Mouse (Mus musculus) neural tube, embryonic 13.5 days (tissue): ENCODE data around the gene Vezt. TPM values are rescaled to one million over a fixed set of nuclear protein-coding genes. Genes with fewer than 3 reads are reported as not detected.

ENCODE experiments used
- ATAC-seq: fragments of 200-750 bp; cut with Nextera tagmentation; 2 replicates; pipeline ENCODE4 v1.8.0; 2017; ENCODE audit warnings: low read depth, mild to moderate bottlenecking, moderate TSS enrichment, moderate library complexity
- H3K27ac ChIP-seq: fragments of 300-500 bp; sonication (generic); replicated peaks from 2 replicates; pipeline ENCODE4 v1.5.1; 2015; ENCODE audit warnings: moderate library complexity, mild to moderate bottlenecking, inconsistent platforms
- H3K27me3 ChIP-seq: fragments of 300-500 bp; sonication (generic); 2 replicates; pipeline ENCODE4 v1.6.1; 2015; ENCODE audit warnings: mild to moderate bottlenecking, inconsistent platforms
- H3K36me3 ChIP-seq: fragments of 300-500 bp; sonication (generic); 2 replicates; pipeline ENCODE4 v1.6.1; 2015; ENCODE audit warnings: mild to moderate bottlenecking, inconsistent platforms
- H3K4me1 ChIP-seq: fragments of 300-500 bp; sonication (generic); replicated peaks from 2 replicates; pipeline ENCODE4 v1.6.1; 2015; ENCODE audit warnings: inconsistent platforms
- H3K4me2 ChIP-seq: fragments of 300-500 bp; sonication (generic); 2 replicates; pipeline ENCODE4 v1.6.1; 2015; ENCODE audit warnings: inconsistent platforms, mild to moderate bottlenecking, moderate library complexity
- H3K4me3 ChIP-seq: fragments of 300-500 bp; sonication (generic); 2 replicates; pipeline ENCODE4 v1.5.1; 2015; ENCODE audit warnings: mild to moderate bottlenecking, inconsistent platforms
- H3K9ac ChIP-seq: fragments of 300-500 bp; sonication (generic); 2 replicates; pipeline ENCODE4 v1.6.1; 2015; ENCODE audit warnings: moderate library complexity, mild to moderate bottlenecking, inconsistent platforms
- H3K9me3 ChIP-seq: fragments of 300-500 bp; sonication (generic); 2 replicates; pipeline ENCODE4 v1.6.1; 2016; ENCODE audit warnings: inconsistent platforms
- WGBS: fragments of 180-500 bp; shearing (Covaris S2); methylation state at CpG from one replicate; pipeline ENCODE4 v1.1.7; 2015; 5-methylcytosine and 5-hydroxymethylcytosine counted together
- polyA plus RNA-seq: library from polyadenylated mRNA; unstranded; fragments of >200 nt; fragmentation: Nextera tagmentation; extraction: Ambion mirVana; gene quantifications from 2 replicates; pipeline ENCODE4 v1.2.1, GENCODE M21; 2015

Gene Vezt
- polyA plus RNA-seq, 1 experiment from 2014 or later = 49.9 TPM

- H3K9me3 ChIP-seq = no peaks in the 10 kb centered on the region
- H3K27me3 ChIP-seq = no peaks in the 10 kb centered on the region
- whole genome bisulfite sequencing = 93% methylated on average over 8 of the region's 8 CpGs
- 0 out of 2 replicates have a peak, but pooled peaks cover 12% of the 10 kb centered on the region for H3K4me1 ChIP-seq
- H3K27ac ChIP-seq = no peak overlapping the region
- no peak overlapping the region for H3K9ac ChIP-seq
- H3K36me3 ChIP-seq = no peaks in the 10 kb centered on the region
- H3K4me2 ChIP-seq = no peak overlapping the region
- no peak for ATAC-seq
- H3K4me3 ChIP-seq = no peak overlapping the region
Measured at GRCm38 (mm10) chr10:94059618-94060055, 24.0 kb upstream of the Vezt start.

DNA sequence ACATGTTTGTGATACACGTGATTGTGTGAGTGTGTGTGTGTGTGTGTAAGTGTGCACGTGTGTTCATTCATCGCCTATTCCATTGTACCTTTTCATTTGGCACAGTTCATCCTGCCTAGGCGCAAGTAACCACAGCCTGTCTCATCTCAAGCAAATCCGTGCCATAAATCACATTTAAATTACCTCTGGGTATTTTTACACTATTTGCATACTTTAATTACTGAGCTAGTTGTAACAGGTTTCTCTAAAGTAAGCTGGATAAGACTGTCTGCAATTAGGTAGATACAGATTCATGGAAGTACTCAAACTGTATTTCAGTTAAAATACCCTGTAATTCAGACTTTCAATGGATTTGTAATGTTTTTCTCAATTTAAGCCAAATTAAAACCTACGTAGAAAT lies 20.9 kb upstream of the Vezt start:
- Histone ChIP-seq H3K4me2 (no peak overlapping the region), H3K27me3 (no peaks in the 10 kb centered on the region), H3K9ac (no peak overlapping the region), H3K36me3 (no peaks in the 10 kb centered on the region), H3K27ac (no peak overlapping the region), H3K9me3 (no peaks in the 10 kb centered on the region), H3K4me3 (no peak overlapping the region), H3K4me1 (0 out of 2 replicates have a peak, but pooled peaks cover 12% of the 10 kb centered on the region)
- ATAC-seq = no peak
- WGBS = 78% methylated on average over 6 of the region's 6 CpGs

GRCm38 (mm10) chr10:94050736-94051135 lies 15.1 kb upstream of the Vezt start:
- WGBS = 86% methylated on average over 5 of the region's 5 CpGs
- no peaks in the 10 kb centered on the region for H3K27me3 ChIP-seq
- no peak overlapping the region for H3K4me2 ChIP-seq
- no peak for ATAC-seq
- H3K4me3 ChIP-seq = no peak overlapping the region
- H3K4me1 ChIP-seq = peaks cover 7% of the 10 kb centered on the region; the same call in 1 of the 2 replicates
- H3K9ac ChIP-seq = no peak overlapping the region
- H3K9me3 ChIP-seq = no peaks in the 10 kb centered on the region
- peaks cover 4% of the 10 kb centered on the region for H3K36me3 ChIP-seq
- no peak overlapping the region for H3K27ac ChIP-seq

DNA sequence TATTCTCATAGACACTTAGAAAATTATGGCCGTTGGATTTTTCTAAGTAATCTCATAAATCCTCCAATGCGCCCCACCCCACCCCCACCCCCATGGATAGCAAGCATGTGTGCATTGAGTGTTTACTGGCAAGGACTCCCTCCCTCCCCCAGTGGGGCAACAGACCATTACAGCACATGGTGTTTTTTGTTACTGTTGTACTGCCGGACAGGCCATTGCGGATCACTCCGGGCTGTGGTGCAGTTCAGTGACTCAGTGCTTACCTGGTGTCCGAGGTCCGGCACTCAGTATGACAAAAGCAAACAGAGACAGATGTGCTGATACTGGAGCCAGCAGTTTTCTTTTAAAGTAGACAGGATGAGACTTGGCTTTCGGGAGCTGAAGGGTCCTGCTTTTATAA lies 13.5 kb upstream of the Vezt start:
- no peaks in the 10 kb centered on the region for H3K9me3 ChIP-seq
- no peak for ATAC-seq
- peaks cover 19% of the 10 kb centered on the region for H3K36me3 ChIP-seq
- WGBS = 80% methylated on average over 8 of the region's 8 CpGs
- H3K4me3 ChIP-seq = no peak overlapping the region
- H3K9ac ChIP-seq = no peak overlapping the region
- no peak overlapping the region for H3K4me2 ChIP-seq
- H3K27ac ChIP-seq = no peak overlapping the region
- H3K4me1 ChIP-seq = peaks cover 7% of the 10 kb centered on the region; the same call in 1 of the 2 replicates
- no peaks in the 10 kb centered on the region for H3K27me3 ChIP-seq

DNA sequence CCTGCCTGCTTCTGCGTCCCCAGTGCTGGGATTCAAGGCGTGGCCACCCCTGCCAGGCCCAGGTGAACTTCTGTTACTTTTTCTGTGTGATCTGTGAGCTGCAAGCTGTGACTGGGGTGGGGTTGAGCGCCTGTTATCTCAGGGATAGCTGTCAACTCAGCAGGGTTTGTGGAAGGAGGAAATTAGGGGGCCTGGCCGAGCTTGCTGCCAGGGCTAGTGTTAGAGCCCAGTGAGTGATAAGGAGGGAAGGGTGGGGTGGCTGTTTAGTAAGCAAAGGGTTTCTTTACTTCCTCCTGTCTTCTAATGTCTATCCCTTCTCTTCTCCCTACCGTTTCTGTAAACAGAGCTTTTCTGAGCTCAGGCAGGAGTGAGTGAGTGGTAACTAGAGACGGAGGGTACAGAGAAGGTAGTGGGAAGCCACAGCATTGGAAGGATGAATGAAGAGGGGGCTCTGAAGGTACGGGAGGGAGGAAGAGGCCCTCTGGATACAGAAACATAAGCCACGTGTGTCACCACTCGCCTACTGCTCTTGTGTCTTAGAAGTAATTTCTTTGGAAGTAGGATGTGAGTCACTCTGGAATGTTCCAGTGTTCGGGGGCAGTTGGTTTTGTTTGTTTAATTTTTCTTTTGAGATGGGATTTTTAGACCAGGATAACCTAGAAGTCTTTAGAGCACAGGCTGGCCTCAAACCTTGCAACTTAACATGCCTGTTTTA lies 12.4 kb upstream of the Vezt start:
- no peaks in the 10 kb centered on the region for H3K9me3 ChIP-seq
- no peaks in the 10 kb centered on the region for H3K27me3 ChIP-seq
- H3K27ac ChIP-seq = no peak overlapping the region
- H3K4me3 ChIP-seq = no peak overlapping the region
- no peak for ATAC-seq
- H3K36me3 ChIP-seq = peaks cover 19% of the 10 kb centered on the region
- 66% methylated on average over 10 of the region's 10 CpGs for WGBS
- H3K9ac ChIP-seq = no peak overlapping the region
- H3K4me2 ChIP-seq = no peak overlapping the region
- H3K4me1 ChIP-seq = peaks cover 7% of the 10 kb centered on the region; the same call in 1 of the 2 replicates

DNA sequence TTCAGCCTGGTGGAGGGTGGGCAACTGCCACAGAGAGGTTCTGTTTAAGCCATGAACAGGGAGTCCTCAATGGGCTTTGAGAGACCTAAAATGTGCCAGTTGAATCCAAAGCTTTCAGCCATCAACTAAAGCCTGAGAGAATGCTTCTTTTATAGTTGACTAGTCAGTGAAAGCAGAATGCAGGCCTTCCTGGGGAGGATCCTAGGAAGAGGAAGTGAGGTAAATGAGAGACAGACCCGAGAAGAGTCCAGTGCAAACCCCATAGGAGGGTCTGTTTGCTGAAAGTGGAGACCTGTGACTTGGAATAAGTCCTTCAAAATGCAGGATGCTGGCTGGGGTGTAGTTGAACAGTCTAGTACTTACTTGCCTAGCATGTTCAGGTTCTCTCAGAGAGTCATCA lies 11.4 kb upstream of the Vezt start:
- no peaks in the 10 kb centered on the region for H3K9me3 ChIP-seq
- WGBS = 84% methylated on average over 1 of the region's 1 CpGs
- H3K4me3 ChIP-seq = no peak overlapping the region
- H3K36me3 ChIP-seq = peaks cover 19% of the 10 kb centered on the region
- no peaks in the 10 kb centered on the region for H3K27me3 ChIP-seq
- H3K4me2 ChIP-seq = no peak overlapping the region
- no peak for ATAC-seq
- H3K27ac ChIP-seq = no peak overlapping the region
- H3K9ac ChIP-seq = no peak overlapping the region
- H3K4me1 ChIP-seq = peaks cover 7% of the 10 kb centered on the region; the same call in 1 of the 2 replicates

- no peak overlapping the region for H3K27ac ChIP-seq
- no peak overlapping the region for H3K4me3 ChIP-seq
- H3K27me3 ChIP-seq = no peaks in the 10 kb centered on the region
- no peaks in the 10 kb centered on the region for H3K9me3 ChIP-seq
- H3K9ac ChIP-seq = no peak overlapping the region
- H3K4me2 ChIP-seq = no peak overlapping the region
- no peak for ATAC-seq
- H3K36me3 ChIP-seq = peaks cover 19% of the 10 kb centered on the region
- 94% methylated on average over 13 of the region's 13 CpGs for WGBS
- peaks cover 7% of the 10 kb centered on the region; the same call in 1 of the 2 replicates for H3K4me1 ChIP-seq
Measured at GRCm38 (mm10) chr10:94045301-94045700, 9.7 kb upstream of the Vezt start.

DNA sequence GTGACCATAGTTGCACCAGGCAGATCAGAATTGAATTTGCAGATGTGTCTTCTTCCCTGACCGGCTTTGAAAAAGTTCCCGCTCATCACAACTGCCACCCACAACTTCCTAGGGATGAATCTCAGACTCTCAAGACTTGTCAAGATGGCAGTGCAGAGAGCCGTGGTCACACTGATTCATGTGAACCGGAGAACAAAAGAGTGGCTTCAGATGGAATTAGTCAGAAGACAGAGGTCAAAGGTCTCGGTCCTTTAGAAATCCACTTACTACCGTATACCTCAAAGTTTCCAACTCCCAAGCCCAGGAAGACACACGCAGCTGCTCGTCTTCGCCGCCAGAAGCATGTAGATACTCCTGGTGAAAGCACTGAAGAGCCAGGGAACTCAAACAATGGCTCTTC lies 8.3 kb upstream of the Vezt start:
- 0 out of 2 replicates have a peak, but pooled peaks cover 3% of the 10 kb centered on the region for H3K4me1 ChIP-seq
- no peak for ATAC-seq
- H3K27me3 ChIP-seq = no peaks in the 10 kb centered on the region
- H3K36me3 ChIP-seq = peaks cover 19% of the 10 kb centered on the region
- H3K9me3 ChIP-seq = no peaks in the 10 kb centered on the region
- WGBS = 27% methylated on average over 10 of the region's 10 CpGs
- H3K4me3 ChIP-seq = no peak overlapping the region
- H3K9ac ChIP-seq = no peak overlapping the region
- H3K27ac ChIP-seq = no peak overlapping the region
- no peak overlapping the region for H3K4me2 ChIP-seq

- Histone ChIP-seq H3K27me3 (no peaks in the 10 kb centered on the region), H3K4me3 (no peak overlapping the region; the same call in 1 of the 2 replicates), H3K9me3 (no peaks in the 10 kb centered on the region), H3K9ac (no peak overlapping the region), H3K4me1 (peaks cover 26% of the 10 kb centered on the region), H3K27ac (no peak overlapping the region), H3K36me3 (no peaks in the 10 kb centered on the region), H3K4me2 (0 out of 2 replicates have a peak overlapping the region, but pooled peaks have one; percentile 13)
- no peak for ATAC-seq
- 67% methylated on average over 7 of the region's 7 CpGs for WGBS
Measured at GRCm38 (mm10) chr10:94038366-94039260, 3.0 kb upstream of the Vezt start.

DNA sequence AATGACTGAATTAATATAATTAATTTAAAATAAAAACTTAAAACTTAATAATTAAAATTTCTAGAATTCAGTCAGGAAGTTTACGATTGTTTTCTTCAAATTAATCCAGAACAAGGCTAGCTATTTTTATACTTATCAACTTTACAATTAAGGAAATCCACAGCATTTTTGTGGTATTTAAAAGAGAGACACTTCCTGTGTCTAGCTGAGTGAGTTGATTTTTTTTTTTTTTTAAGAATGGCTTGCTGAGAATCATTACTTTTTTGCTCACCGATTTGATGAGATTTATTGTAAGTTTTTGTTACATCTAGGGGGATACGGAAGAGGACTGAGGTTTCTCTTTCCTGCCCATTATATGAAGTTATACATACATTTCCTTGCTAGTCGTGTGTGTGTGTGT lies 2.0 kb upstream of the Vezt start:
- 72% methylated on average over 4 of the region's 4 CpGs for WGBS
- no peak overlapping the region for H3K27ac ChIP-seq
- H3K4me1 ChIP-seq = peaks cover 35% of the 10 kb centered on the region
- ATAC-seq = no peak
- H3K4me3 ChIP-seq = peak overlapping the region; percentile 80; the same call in 1 of the 2 replicates
- no peaks in the 10 kb centered on the region for H3K36me3 ChIP-seq
- no peaks in the 10 kb centered on the region for H3K9me3 ChIP-seq
- H3K27me3 ChIP-seq = no peaks in the 10 kb centered on the region
- H3K9ac ChIP-seq = no peak overlapping the region
- peak overlapping the region; percentile 69; the same call in 1 of the 2 replicates for H3K4me2 ChIP-seq

DNA sequence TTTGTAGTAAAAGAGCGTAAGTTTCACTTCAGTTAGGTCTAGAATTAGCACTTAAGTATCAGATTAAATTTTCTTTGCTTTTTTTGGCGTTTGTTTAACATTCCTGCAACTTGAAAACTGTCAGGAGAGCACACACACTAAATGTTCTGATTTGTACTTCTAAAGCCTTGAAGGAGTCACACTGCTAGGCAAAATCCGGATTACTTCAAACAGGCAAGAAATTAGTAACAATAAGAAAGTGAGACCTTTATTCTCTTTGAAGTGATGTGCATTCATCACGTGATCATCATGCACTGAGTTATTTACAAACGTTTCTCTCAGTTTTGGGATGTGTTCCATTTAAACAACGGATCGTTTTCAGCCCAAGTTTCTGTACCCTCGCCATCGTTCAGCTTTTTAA lies 1.6 kb upstream of the Vezt start:
- Histone ChIP-seq H3K4me3 (peak overlapping the region; percentile 80), H3K27ac (no peak overlapping the region), H3K27me3 (no peaks in the 10 kb centered on the region), H3K36me3 (no peaks in the 10 kb centered on the region), H3K4me1 (peaks cover 39% of the 10 kb centered on the region), H3K9ac (no peak overlapping the region), H3K4me2 (peak overlapping the region; percentile 69), H3K9me3 (no peaks in the 10 kb centered on the region)
- no peak for ATAC-seq
- WGBS = 56% methylated on average over 9 of the region's 9 CpGs

DNA sequence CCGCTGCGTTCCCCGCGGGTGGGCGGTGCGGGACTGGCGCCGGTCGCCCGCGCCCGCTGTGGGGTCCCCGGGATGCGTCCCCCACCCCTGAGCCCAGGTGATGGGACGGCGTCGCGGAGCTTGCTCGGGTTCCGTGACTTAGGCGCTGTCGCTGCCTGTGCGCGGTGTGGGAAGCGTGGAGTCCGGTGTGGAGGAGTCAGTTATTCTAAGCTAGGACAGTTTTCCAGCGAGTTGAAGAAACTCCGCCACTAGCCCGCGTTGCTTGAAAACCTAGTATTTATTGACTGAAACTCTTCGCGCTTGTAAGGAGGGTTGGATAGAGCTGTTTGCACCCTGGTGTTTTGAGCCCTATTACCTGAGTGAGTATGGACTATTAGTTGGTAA lies 750 bp upstream of the Vezt start:
- no peaks in the 10 kb centered on the region for H3K27me3 ChIP-seq
- H3K4me1 ChIP-seq = peaks cover 42% of the 10 kb centered on the region
- H3K9me3 ChIP-seq = no peaks in the 10 kb centered on the region
- H3K9ac ChIP-seq = peak overlapping the region; percentile 81
- peak overlapping the region; percentile 80 for H3K4me3 ChIP-seq
- H3K4me2 ChIP-seq = peak overlapping the region; percentile 69
- under 1% methylated on average over 32 of the region's 32 CpGs for WGBS
- H3K27ac ChIP-seq = peak overlapping the region; percentile 71
- ATAC-seq = peak; percentile 41; the same call in 1 of the 2 replicates
- H3K36me3 ChIP-seq = no peaks in the 10 kb centered on the region; the same call in 1 of the 2 replicates
